Mouse (Mus musculus) thymus, adult 2 months (tissue): ENCODE measurements around the gene Dok5.

Experiments used
- CTCF ChIP-seq: fragments of 200-500 bp; IDR thresholded peaks from 2 replicates; pipeline ENCODE4 v1.5.1; 2012; ENCODE audit warnings: mild to moderate bottlenecking, control low read depth, low read length, moderate library complexity, borderline replicate concordance; ENCODE audit not compliant: control insufficient read depth, poor library complexity, insufficient read depth; ENCODE audit errors: extremely low read depth
- POLR2A ChIP-seq: fragments of 200-500 bp; IDR thresholded peaks from 2 replicates; pipeline ENCODE4 v1.6.1; 2012; ENCODE audit warnings: mild to moderate bottlenecking, low read length, control low read depth, moderate library complexity; ENCODE audit not compliant: control insufficient read depth, poor library complexity, insufficient read depth; ENCODE audit errors: extremely low read depth

- TF ChIP-seq CTCF (no peak), POLR2A (no peak)
Measured at GRCm38 (mm10) chr2:170829191-170829611, 97.6 kb downstream of the Dok5 start.
